Mouse (Mus musculus): ENCODE measurements around the gene Rpp30.

- no peak for TF ChIP-seq POLR2A (IDR thresholded peaks at IDR 0.05; ENCODE audit: borderline replicate concordance, low read depth, low read length)
- no peak for TF ChIP-seq CTCF (IDR thresholded peaks at IDR 0.05; ENCODE audit: low read depth, low read length)
Observed at GRCm38 (mm10) chr19:36062801-36063529, 20.6 kb upstream of the Rpp30 start.

Data from bone marrow macrophage, adult 2 months (primary cell).